Mouse (Mus musculus) CD4-positive naive resting alpha-beta T cell, adult 76 days (primary cell): ENCODE measurements around the gene Lsamp. TPM values are rescaled to one million over a fixed set of nuclear protein-coding genes. Genes with fewer than 3 reads are reported as not detected.

ENCODE experiments used
- total RNA-seq: library from RNA; stranded (reverse); gene quantifications from one replicate; pipeline ENCODE4 v1.2.4, GENCODE M21; 2023

The Lsamp gene
- not detected for total RNA-seq

DNA sequence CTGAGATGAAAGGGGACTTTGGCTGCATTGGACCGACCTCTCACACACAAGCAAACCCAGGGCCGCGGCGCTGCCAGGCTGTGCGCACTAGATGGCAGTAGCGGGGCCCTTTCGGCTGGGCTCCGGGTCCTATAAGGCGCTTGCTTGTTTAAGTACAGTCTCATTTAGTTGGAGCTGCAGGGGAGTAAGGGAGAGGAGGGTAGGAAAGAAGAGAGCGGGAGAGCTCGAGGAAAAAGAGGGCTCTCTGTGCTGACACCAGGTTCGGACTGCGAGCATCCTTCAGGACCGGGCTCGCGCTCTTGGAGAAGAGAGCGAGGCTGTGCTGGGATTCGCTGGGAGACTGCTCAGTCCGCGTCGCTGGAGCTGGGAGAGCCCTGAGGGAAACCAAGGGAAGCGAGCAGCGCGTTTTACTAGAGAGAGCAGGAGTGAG, at the start of gene Lsamp:
Lsamp (plus strand) TSS at position 157 of the 430 bp plus-strand sequence.

